Mouse (Mus musculus) adrenal gland, postnatal 4 days (tissue): ENCODE results near the gene Sycn. TPM values are rescaled to one million over a fixed set of nuclear protein-coding genes. Genes with fewer than 3 reads are reported as not detected.
A peak's percentile ranks its signal among the peaks of the same experiment; 100 is the strongest.

Experiments used
- DNase-seq, 2 experiments: peaks; one replicate each; pipeline ENCODE4 v3.0.0; 2021 to 2022; ENCODE audit warnings: low spot score in 2 of 2, mixed read lengths in 2 of 2
- total RNA-seq, 2 experiments: library from RNA; stranded (reverse); gene quantifications; 2 replicates each; pipeline ENCODE4 v1.2.3; 2021

Gene Sycn
- total RNA-seq, 2 experiments from 2014 or later: 117 TPM; not detected in 1

DNA sequence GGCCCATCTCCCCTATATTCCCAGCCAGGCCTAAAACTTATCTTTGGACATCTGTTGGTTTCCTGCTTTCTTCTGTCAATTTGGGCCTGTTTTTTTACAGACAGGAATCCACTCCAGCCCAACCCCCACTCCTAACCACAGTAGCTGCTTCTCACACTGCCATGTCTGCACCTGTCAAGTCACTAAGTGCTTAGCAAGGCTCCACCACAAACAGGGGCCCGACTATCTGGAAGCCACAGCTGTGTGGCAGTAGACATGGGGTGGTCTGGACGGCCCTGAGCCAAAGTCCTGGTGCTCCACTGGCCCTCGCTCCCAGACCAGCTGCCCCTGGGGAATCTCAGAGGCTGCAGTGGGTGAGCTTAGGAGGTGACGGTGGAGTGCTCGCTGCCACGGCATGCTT is 17.0 kb downstream of the Sycn start:
- DNase-seq: no peak

DNA sequence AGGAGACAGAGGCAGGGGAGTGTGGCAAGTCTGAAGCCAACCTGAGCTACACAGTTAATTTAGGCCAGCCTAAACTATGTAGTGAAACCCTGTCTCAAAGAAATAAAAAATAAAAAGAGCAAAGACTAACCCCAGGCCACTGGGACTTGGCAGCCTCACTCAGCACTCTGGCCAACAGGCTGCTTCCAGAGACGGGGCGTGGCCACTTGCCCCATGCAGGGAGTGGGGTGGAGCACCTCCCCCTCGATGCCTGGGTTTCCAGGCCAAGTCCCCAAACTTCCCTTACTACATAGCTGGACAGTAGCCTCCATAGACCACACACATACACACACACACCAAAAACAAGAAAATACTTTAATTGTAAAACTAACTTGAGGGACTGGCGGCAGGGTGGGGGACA is 17.8 kb downstream of the Sycn start:
- DNase-seq: no peak

DNA sequence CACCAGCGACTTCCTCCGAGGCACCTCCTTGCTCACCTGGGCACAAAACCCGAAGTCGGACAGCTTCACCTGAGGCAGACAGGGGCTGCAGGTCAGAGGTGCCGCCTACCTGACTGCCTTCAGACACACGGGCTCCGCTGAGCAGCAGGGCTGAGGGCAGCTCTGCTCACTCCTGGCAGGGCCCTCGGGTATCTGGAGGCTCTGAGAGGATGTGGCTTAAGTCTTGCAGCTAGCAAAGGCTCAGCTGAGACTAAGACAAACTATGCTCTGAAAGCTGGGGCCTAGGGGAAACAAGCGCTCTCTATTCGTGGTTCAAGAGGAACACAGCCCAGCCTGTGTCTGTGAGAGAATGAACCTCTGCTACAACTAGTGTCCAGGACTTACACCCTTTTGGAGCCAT is 20.2 kb downstream of the Sycn start:
- DNase-seq: no peak

DNA sequence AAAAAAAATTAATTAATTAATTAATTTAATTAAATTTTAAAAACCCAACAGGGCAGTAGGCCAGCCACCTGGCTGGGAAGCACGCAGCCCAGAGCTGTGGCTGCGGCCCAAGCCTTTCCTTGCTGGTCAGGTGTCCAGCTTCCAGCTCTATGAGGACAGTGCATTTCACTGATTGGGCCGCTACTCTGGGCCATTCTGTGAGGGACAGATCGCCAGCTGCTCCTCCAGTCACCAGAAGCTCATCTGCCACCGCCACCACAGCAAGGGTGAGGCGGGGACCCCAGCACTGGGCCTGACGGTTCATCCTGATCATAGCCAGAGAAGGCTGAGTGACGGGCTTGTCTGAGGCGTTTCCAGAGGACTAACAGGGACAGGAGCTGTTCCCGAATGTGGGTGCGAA is 21.3 kb downstream of the Sycn start:
- no peak for DNase-seq

DNA sequence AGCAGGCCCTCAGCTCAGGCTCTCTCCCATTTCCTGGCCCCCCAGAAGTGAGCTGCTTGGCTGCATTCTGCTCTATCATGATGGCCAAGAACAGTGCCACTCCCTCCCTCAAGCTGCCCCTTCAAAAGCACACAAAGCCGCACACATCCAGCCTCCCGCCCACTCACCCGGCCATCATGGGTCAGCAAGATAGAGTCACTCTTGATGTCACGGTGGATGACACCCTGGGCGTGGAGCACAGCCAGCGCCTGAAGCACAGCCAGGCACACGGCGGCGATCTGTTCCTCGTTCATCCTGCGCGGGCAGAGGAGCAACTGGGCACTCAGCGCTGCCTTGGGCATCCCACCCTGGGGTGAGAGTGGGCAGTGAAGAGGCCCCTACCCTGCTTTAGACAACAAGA is 21.7 kb downstream of the Sycn start:
- no peak for DNase-seq

DNA sequence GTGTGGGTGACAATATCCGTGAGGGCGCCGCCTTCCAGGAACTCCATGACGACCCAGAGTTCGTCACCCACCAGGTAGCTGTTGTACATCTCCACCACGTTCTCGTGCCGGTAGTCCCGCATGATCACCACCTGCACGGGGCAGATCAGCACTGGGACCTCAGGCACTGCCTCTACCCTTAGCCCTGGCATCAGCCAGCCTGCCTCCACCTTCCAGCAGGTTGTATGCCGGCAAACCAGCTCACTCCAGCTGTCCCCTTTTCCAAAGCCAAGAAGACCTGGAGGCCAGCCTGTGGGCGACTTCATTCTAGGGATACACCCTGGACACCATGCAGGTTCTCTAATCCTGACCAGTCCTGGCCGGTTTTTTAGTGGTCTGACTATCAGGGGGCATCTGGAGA is 22.3 kb downstream of the Sycn start:
- no peak for DNase-seq

DNA sequence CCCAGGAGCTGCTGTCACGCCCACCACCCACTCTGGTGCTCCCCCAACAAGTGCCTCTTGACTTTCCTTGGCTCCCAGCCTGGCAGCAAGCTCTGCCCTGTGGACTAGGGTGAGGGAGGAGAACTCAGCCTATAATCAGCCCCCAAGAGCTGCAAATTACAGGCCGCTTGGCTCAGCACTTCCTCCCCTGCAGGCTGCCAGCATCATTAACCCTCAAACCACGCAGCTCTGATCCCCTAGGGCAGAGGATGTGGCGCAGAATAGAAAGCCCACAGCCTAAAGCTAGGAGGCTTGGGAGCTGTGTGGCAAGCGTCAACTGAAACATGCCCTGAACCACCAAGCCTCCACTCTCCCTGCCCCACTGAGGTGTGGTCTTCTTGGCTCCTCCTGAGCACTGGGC is 24.7 kb downstream of the Sycn start:
- no peak for DNase-seq

DNA sequence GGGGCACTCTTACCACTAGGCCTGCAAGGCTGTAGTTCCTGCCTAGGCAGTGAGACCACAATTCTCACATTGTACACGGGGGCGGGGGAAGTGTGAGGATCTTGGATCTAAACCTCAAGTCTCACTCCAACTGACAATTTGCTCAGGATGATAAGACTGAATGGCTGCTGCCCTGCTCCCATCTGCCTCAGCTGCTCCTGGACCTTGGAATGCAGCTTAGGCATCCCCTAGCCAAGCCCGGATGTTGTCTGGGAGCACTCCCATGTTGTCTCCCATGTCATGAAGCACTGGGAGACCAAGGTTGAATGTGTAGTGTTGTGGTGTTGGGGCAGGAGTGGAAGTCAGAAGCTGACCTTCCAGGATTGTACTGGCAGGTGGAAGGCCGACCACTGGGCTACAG is 26.9 kb downstream of the Sycn start:
- no peak for DNase-seq

DNA sequence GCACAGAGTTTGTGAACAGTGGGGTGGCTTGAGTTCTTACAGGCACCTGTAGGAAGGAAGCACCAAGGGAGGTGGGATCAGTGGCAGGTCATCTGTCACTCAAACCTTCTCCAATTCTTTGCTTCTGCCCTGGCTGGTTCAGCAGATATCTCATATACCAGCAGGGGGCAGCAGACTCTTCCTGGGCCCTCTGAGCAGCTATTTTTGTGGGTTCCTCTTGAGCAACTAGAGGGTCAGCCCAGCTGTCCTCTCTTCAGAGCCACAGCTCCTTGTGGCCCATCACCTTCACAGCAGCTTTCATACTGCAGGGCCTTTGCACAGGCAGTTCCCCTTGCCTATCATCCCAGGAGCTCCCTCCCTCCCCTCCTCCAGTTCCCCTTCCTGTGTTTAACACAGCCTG is 27.6 kb downstream of the Sycn start:
- DNase-seq: peak in 1 of 2 experiments; percentile 36

DNA sequence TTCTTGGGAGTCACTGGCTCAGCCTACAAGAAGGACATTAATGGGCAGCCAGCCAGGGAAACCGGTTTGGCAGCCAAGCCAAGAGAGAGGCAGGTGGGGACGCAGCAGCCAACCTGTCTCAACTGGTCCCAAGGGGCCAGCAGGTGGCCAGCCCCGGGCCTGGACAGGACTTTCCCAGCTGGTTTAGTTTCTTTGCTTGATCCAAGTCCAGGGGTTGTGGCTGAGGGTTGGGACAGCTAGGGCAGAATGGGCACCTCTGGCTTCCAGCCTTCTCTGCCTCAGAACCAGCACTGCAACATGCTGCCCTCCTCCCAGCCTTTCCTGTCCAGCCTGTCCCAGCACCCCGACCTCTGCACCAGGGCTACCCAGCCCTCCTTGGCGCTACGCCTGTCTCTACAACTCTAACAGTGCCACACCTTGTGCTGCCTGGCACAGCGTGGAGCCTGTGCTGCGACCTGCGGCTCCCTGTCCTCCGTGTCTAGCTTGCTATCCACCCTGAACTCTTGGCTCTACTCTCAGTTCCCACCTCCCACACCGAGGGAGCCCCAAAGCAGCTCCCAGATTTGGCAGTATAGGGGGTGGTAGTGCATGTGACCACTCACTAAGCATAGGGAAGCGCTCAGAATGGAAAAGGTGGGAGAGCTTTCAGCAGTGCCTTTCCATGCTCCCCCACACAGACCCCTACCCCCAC is 29.8 kb downstream of the Sycn start:
- DNase-seq: no peak

DNA sequence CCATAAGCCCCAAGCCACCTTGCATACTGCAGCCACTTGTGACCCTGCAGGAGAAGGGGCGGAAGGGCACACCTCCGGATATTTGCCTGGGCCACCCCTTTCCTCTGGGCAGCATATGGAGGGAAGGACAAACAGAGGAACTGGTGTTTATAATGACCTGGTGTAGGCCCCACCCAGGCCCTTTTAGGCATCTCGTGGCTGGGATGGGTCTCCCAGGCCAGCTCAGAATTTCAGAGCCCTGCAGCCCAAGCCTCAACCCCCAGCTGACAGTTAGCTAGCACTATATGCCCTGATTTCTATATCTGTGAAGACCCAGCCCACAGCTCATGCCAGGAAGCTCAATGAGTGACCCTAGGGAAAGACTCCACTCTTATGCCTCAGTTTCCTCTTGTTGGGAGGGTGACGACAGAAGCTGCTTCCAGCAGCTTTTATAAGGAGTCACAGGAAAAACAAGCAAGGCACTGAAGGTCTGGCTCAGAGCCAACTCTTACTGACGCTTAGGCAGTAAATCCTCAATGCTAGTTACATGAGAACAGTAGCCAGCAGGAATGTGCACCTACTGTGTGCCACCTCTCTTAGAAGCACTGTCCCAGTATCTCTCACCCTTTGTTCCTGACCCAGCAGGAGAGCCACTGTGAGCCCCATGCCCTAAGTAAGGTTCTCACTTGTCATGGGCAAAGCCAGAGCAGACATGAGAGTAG is 30.4 kb downstream of the Sycn start:
- no peak for DNase-seq

DNA sequence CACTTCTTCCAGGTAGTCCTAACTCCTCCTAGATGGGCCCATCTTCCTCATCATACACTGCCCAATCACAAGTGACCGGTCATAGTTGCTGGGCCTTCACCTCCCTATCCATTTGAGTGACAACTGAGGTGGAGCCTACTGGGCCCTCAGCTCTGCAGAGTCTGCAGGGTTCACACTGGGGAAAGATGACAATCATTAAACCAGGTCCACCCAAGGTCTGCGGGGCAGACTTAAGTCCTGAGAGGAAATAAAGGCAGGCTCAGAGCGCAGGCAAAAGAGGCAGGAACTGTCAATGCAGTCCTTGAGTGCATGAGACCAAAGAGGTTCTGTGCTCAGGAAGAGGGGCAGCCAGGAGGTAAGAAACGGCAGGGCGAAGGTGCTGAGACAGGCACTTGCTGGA is 32.0 kb downstream of the Sycn start:
- DNase-seq: no peak

DNA sequence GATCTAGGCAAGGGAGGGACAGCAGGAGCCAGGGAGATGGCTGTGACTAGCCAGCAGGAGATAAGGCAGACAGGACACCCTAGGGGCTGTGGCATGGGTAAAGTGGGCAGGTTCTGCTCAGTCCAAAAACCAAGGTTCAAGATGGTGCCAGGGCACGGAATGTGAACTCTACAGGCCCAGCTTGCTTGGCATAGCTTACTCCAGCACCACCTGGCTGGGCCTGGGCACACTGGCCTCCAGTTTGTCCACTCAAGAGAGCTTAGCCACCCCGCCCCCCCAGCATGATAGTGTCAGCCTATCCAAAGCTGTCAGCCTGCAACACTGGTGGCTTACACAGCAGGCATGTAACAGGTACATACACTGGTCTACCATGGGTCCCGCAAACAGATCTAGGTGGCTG is 32.6 kb downstream of the Sycn start:
- no peak for DNase-seq

DNA sequence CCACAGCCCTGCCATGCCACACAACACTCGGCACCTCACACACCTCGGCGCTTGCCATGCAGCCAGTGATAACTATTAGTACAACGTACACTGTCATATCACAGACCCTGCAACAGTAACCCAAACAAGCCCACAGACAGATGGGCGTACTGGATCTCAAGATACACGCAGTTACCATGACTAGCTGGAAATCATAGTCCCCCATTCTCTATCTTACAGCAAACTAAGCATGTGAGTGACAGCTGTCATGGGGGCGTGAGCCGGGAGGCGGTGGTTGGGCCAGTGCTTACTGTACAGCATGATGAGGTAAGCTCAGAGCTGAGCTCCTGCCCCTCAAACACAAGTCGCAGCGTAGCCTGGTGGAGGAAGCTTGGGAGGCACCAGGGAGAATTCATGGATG is 34.9 kb downstream of the Sycn start:
- DNase-seq: no peak

DNA sequence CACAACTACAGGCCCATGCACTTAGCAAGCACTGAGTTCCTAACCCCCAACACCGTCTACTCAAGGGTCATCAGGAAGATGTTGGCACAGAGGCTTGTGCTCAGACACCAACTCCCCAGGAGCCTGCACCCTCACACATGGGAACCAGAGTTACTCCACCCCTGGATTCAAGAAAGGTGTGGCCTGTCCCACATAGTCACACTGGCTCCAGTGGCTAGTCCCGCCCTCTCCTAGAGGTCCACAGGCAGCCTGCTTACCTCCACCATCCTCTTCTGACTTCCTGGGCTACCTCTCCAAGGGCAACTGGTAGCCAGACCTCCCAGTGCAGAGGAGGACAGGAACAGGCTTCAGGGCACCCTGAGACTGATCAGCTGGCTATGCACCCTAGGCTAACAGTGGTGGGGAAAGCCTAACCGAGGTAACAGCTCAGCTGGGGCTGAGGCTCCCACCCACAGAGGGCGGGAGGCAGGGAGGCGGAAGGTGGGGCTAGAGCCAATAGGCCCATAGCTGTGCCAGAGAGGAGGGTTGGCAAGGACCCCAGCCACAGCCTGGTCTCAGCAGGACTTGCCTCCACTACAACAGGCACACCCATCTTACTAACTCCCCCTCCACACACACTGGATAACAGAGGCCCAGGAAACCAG is 35.7 kb downstream of the Sycn start:
- no peak for DNase-seq

DNA sequence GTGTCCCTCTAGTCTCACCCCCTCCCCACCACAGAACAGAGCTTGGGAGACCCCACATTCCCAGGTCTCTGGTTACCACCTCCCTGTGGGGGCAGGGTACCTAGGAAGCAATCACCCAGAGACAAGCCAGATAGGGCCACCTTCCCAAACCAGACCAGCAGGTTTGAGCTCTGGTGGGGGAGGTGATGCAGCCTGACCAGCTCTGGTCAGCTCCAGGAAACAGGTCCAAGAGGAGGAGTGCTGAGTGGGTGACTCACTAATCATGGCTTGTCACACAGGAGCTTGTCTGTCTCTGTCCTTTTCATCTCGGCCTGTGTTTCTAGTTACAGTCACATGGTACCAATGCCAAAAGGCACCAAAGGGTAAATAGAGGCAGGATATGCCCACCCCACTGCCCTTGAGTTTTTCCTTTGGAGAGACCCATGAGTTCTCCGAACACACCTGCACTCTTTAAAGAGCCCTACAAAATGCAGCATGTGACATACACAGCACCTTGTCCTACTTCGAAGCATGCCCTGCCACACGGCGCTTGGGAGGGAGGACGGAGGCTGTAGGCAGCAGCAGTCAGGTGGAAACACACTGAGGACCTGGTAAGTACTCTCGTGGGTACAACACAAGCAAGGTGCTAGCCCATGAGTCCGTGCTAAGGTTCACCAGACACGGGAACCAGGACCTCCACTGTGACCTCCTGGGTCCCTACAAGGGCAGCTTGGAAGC is 37.3 kb downstream of the Sycn start:
- DNase-seq: no peak

DNA sequence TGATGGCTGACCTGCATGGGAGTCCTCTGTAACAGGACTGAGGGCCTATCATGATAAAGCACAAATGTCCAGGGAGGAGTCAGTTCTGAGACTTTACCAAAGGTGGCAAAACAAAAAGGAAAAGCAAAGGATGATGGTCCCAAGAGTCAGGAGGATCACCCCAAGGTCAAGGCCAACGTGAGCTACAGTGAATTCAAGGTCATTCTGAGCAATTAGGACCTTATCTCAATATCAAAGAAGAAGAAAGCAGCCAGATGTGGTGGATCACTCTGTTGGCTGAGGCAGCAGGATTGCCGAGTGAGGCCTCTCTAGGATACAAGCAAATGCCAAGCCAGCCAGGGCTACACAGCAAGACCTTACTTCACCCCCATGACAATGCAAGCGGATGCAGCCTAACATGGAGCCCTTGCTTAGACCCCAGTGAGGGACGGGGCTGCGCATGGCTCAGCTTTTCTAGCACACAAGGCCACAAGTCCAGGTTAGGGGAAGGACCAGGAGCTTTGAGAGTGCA is 37.9 kb downstream of the Sycn start:
- no peak for DNase-seq

DNA sequence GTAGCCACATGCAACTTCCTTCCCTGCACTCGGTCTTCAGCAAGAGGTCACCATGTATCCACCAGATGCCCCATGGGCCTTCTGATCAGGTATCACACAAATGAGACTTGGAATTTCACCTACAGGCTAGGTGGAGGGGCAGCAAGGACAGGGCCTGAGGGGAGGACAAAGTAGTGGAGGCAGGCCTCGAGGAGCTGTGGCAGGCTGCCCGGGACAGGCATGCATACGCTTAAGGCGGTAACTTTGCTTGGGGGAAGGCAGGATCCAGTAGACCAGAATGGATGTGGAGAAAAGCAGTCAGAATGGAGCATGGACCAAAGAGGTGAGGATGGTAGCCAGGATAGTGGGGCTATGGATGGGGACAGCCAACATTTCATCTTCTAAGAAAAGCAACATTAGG is 39.1 kb downstream of the Sycn start:
- DNase-seq: no peak

DNA sequence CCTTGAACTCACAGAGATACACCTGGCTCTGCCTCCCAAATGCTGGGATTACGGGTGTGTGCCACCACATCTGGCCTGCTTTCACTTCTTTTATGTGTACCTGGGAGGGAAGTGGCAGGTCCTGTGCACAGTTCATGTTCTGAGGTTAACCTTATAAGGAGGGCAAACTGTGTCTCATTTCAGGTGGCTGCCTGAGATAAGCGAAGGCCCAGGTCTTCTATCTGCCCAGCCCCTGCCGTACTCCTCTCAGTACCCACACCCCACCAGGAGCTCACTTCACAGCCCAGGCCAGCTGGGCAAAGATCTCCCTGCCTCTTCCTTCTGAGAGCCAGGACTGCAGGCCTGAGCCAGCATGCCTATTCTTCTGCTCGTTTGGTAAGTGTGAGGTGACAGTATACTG is 41.0 kb downstream of the Sycn start:
- no peak for DNase-seq

DNA sequence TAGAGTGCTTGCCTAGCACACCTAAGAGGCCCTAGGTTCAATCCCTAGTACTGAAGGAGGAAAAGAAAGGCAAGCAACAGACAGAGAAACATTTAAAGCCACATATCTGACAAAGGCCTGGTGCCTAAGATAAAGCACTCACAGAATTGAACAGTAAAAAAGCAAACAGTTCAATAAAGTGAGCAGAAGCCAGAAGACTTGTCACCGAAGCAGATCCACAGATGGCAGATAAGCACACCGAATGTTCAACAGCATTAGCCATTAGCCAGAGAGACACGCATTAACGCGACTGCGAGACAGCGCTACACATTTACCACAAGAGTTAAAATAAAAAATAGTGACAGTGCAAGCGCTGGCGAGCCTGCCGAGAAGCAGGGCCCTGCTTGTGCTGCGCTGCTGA is 42.2 kb downstream of the Sycn start:
- no peak for DNase-seq

DNA sequence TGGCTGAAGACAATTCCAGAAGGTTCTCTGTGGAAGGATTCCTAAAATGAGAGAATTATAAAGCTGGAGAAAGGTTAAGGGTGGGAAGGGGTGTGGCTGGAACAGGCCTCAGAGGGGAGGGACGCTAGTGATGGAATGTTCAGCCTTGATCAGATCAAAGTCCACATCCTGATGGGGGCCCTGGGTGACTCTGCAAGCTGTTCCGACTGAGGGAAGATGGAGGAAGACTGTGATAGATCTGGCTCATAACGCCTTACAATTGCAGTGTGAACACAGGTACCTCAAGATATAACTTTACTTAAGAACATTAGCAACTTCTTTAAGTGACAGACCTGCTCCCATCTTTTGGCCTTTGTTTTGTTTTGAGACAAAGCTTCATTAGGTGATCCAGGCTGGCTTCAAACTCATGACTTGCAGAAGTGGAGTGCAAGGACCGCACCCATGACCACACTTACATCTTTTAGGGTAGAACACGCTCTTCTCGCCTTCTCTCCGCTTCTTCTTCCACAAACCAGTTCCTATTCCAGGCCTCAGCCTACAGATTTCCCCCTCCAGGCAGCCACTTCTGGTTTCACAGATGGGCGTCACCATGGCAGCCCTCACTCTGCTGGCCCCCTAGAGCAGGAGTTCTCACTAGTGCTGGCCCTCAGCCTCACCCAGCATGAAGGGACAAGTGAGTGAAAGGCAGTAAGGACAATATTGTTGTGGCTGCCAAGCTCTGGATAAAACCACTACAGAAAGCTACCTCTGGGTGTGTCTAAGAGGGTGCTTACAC is 43.1 kb downstream of the Sycn start:
- DNase-seq: no peak
